In genomic region chr4:22357266-22357930, GRCm38 (mm10) we compare ENCODE assay signal across 7 mouse cellular contexts. TPM values are rescaled to one million over a fixed set of nuclear protein-coding genes. Genes with fewer than 3 reads are reported as not detected.
DNase-seq lines count a peak whose midpoint lies in the region; ATAC-seq and TF ChIP-seq lines count a peak whose summit lies in the region.

TSS of gene Fbxl4 (plus strand) at chr4:22357543.

- peak; percentile 99 for ATAC-seq in intestine, postnatal 0 days
- ATAC-seq in midbrain, embryonic 12.5 days (ENCODE audit: low FRiP score, low read depth): peak; percentile 98

- H3K9ac ChIP-seq in intestine, postnatal 0 days (ENCODE audit: low read depth, low read length): peak within 1 kb of the TSS; percentile 75
- H3K9ac ChIP-seq in midbrain, embryonic 12.5 days (replicated peaks): peak within 1 kb of the TSS; percentile 91

- under 1% methylated on average over 55 of the region's 62 CpGs for WGBS in intestine, postnatal 0 days
- 1% methylated on average over 51 of the region's 62 CpGs for WGBS in midbrain, embryonic 12.5 days
- under 1% methylated on average over 60 of the region's 62 CpGs for WGBS in small intestine, adult 2 months

- peak within 1 kb of the TSS; percentile 59 for H3K4me3 ChIP-seq in intestine, postnatal 0 days (ENCODE audit: low read depth, low read length)
- H3K4me3 ChIP-seq in midbrain, embryonic 12.5 days: peak within 1 kb of the TSS; percentile 80
- peak within 1 kb of the TSS; percentile 73 for H3K4me3 ChIP-seq in small intestine, adult 2 months (ENCODE audit: low read depth, low read length)

- 0 out of 2 replicates have a peak, but pooled peaks cover 6% of the 10 kb centered on the region for H3K4me1 ChIP-seq in intestine, postnatal 0 days (replicated peaks; ENCODE audit: control insufficient read depth, insufficient read depth, low read length)
- peaks cover 11% of the 10 kb centered on the region; the same call in 1 of the 2 replicates for H3K4me1 ChIP-seq in midbrain, embryonic 12.5 days
- peaks cover 3% of the 10 kb centered on the region; the same call in 1 of the 2 replicates for H3K4me1 ChIP-seq in small intestine, adult 2 months (ENCODE audit: control insufficient read depth, insufficient read depth, insufficient read length, low read length)

- no peak for TF ChIP-seq CTCF in intestine, postnatal 0 days (IDR thresholded peaks at IDR 0.05; ENCODE audit: low read depth)
- TF ChIP-seq CTCF in small intestine, adult 2 months (IDR thresholded peaks at IDR 0.05; ENCODE audit: extremely low read depth, insufficient read length, insufficient replicate concordance, low read depth, low read length): no peak

- peak within 1 kb of the TSS; percentile 72 for H3K4me2 ChIP-seq in intestine, postnatal 0 days (replicated peaks; ENCODE audit: low read depth)
- H3K4me2 ChIP-seq in midbrain, embryonic 12.5 days (replicated peaks): peak within 1 kb of the TSS; percentile 70

- DNase-seq in adrenal gland, adult 8-10 months: peak; percentile 80
- peak; percentile 94 for DNase-seq in embryo, embryonic 9.5 days (ENCODE audit: extremely low spot score)
- peak; percentile 26 for DNase-seq in gonadal fat pad, adult 2 months (ENCODE audit: low read depth)
- peak; percentile 87 for DNase-seq in left cerebral cortex, postnatal 4 days

- H3K9me3 ChIP-seq in intestine, postnatal 0 days (ENCODE audit: control insufficient read depth): no peaks in the 10 kb centered on the region
- H3K9me3 ChIP-seq in midbrain, embryonic 12.5 days: no peaks in the 10 kb centered on the region

- intact Hi-C loops in left cerebral cortex, postnatal 4 days (cut with DNase I): no loop called here

- peak; percentile 53 for TF ChIP-seq POLR2A in small intestine, adult 2 months (IDR thresholded peaks at IDR 0.05; ENCODE audit: low read depth, low read length)

- no peaks in the 10 kb centered on the region for H3K27me3 ChIP-seq in intestine, postnatal 0 days (replicated peaks; ENCODE audit: control insufficient read depth, insufficient read depth, low read length)
- no peaks in the 10 kb centered on the region for H3K27me3 ChIP-seq in midbrain, embryonic 12.5 days
- H3K27me3 ChIP-seq in small intestine, adult 2 months (ENCODE audit: control insufficient read depth, insufficient read depth, low read length): no peaks in the 10 kb centered on the region

- H3K27ac ChIP-seq in intestine, postnatal 0 days (ENCODE audit: low read depth, low read length): peak within 1 kb of the TSS; percentile 89
- peak within 1 kb of the TSS; percentile 92 for H3K27ac ChIP-seq in midbrain, embryonic 12.5 days (replicated peaks)
- peak within 1 kb of the TSS; percentile 79 for H3K27ac ChIP-seq in small intestine, adult 2 months (ENCODE audit: insufficient read depth, low read depth, low read length)

- H3K36me3 ChIP-seq in intestine, postnatal 0 days (ENCODE audit: control insufficient read depth, insufficient read depth): no peaks in the 10 kb centered on the region
- no peaks in the 10 kb centered on the region for H3K36me3 ChIP-seq in midbrain, embryonic 12.5 days
- no peaks in the 10 kb centered on the region for H3K36me3 ChIP-seq in small intestine, adult 2 months (ENCODE audit: control insufficient read depth, insufficient read depth, low read length)

RNA-seq across cellular contexts. Expression of gene Fbxl4, which starts in this region (rescaled TPM):
- 10 to 100 TPM; 22.2 to 24.4 (median 24.0) TPM for total RNA-seq in adrenal gland, adult 8-10 months (2022)
- polyA plus RNA-seq in gonadal fat pad, adult 2 months (2012; rRNA removed): 34.5 and 45.3 TPM in 2 replicates
- polyA plus RNA-seq in intestine, postnatal 0 days (2015; fragmentation: Nextera tagmentation; extraction: Ambion mirVana): 13.9 TPM in 2 replicates
- total RNA-seq in left cerebral cortex, postnatal 4 days (2021): 10 to 100 TPM; 13.3 to 14.8 TPM
- polyA plus RNA-seq in midbrain, embryonic 12.5 days (2016; fragmentation: Nextera tagmentation; extraction: Ambion mirVana): 11.6 and 11.9 TPM in 2 replicates
- 3.3 and 11.2 TPM in 2 replicates for polyA plus RNA-seq in small intestine, adult 2 months (2012; rRNA removed)

Comparison
In these comparisons a context has a peak if more than half of its experiments do, and no peak if none do; other contexts are left out.
1. Peak in every context shown above with its lines: DNase-seq, ATAC-seq, H3K4me3 ChIP-seq and H3K27ac ChIP-seq.
2. DNase-seq: peak in every context shown above with its lines; median percentile 94 in embryo, embryonic 9.5 days; 87 in left cerebral cortex, postnatal 4 days; 80 in adrenal gland, adult 8-10 months; 26 in gonadal fat pad, adult 2 months.